Mouse (Mus musculus) ES-Bruce4 (cell line): ENCODE data around the gene Casp6.

Experiments
- CTCF ChIP-seq: IDR thresholded peaks from one replicate; pipeline ENCODE4 v1.8.1; 2011; ENCODE audit warnings: low read depth, low read length
- EP300 ChIP-seq: IDR thresholded peaks from 2 replicates; pipeline ENCODE4 v1.6.1; 2011; ENCODE audit warnings: low read depth, low read length; ENCODE audit not compliant: insufficient read depth
- POLR2A ChIP-seq: IDR thresholded peaks from one replicate; pipeline ENCODE4 v1.8.1; 2011; ENCODE audit warnings: low read length; ENCODE audit not compliant: insufficient read depth

GRCm38 (mm10) chr3:129946217-129946914, 45.1 kb downstream of the Casp6 start:
- TF ChIP-seq CTCF = no peak
- no peak for TF ChIP-seq POLR2A
- TF ChIP-seq EP300 = no peak
